Mouse (Mus musculus) left cerebral cortex, adult 6 months (tissue): Measurements from ENCODE around the gene Smarca5. TPM values are rescaled to one million over a fixed set of nuclear protein-coding genes. Genes with fewer than 3 reads are reported as not detected.

Experiments
- long read RNA-seq, 2 experiments: library from polyadenylated mRNA; unstranded; transcript quantifications; one replicate each; pipeline ENCODE4 v2.0.0; 2019 to 2020
- polyA plus RNA-seq: library from polyadenylated mRNA; unstranded; fragments of <200 nt; fragmentation: Nextera tagmentation; gene quantifications from 2 replicates; pipeline ENCODE4 v1.2.3, GENCODE M21; 2021

Gene Smarca5
- polyA plus RNA-seq = 8.7 and 24.4 TPM in 2 replicates
- long read RNA-seq, experiment 1, full-length matches to known transcripts = 10 of 50 reads
- long read RNA-seq, experiment 1, partial matches to known transcripts = 38 of 50 reads
- long read RNA-seq, experiment 1, other reads (novel, unspliced or antisense) = 2 of 50 reads
- long read RNA-seq, experiment 2, partial matches to known transcripts = 35 of 48 reads
- long read RNA-seq, experiment 2, other reads (novel, unspliced or antisense) = 13 of 48 reads

GRCm38 (mm10) chr8:80739155-80739924 lies at the start of gene Smarca5:
Gene Smarca5 (minus strand): TSS chr8:80739497.

Other genes with a start within 250 kb of the Smarca5 start
- not detected in 2 replicates for gene Gypa, start 245.7 kb downstream of the Smarca5 start, polyA plus RNA-seq
- 0.04 and 0.07 TPM in 2 replicates for gene Frem3, start 128.4 kb downstream of the Smarca5 start, polyA plus RNA-seq
- gene Gab1, start 141.0 kb upstream of the Smarca5 start, polyA plus RNA-seq = 7.2 and 9.1 TPM in 2 replicates